Mouse (Mus musculus): Measurements from ENCODE around the gene Tex12. TPM values are rescaled to one million over a fixed set of nuclear protein-coding genes. Genes with fewer than 3 reads are reported as not detected.

The Tex12 gene
- polyA plus RNA-seq (2014; fragmentation: Nextera tagmentation; extraction: Ambion mirVana): not detected in 2 replicates

DNA sequence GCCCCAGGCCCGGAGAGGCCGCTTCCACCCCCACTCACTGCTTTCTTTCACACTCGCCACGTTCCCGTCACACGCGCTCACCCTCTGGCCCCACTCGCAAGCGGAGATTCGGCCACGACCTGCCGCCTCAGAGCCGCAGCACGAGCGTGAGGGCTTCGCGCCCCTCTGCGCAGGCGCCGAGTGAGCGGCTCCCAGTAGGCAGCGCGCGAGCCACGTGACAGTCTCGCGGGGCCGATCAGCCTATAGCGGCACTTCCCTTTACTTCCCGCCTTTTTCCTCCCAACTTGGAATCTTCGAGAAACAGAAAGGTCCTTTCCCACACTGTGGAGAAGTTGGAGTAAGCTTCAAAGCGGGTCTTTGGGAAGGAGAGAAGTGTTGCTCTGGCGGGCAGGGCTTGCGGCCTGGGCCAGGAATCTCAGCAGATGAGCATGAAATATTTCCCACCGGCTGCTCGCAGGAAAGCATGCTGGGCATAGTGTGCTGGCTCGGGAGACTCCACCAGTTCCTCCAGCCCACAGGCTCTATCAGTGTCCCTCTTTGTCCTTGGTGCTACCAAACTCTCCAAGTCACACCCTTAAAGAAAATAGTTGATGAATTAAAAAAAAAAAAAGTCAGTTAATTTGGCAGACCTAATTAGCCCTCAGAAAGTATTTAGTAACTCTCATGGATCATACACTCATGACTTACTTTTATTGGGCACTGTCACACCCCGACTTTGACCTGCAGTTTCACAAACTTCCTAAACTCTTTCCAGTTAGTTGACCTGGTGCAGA lies at the start of gene Tex12:
Gene Tex12, minus strand, starts transcription at position 181 of the 773 bp plus-strand sequence.
- Histone ChIP-seq H3K36me3 (ENCODE audit: control insufficient read depth, insufficient read depth, low read length) (no peaks in the 10 kb centered on the region), H3K9ac (ENCODE audit: low read length) (no peak within 1 kb of the TSS), H3K4me1 (ENCODE audit: control insufficient read depth, insufficient read depth, low read length) (no peaks in the 10 kb centered on the region), H3K27ac (replicated peaks; ENCODE audit: low read depth, low read length) (no peak within 1 kb of the TSS), H3K27me3 (ENCODE audit: control insufficient read depth, insufficient read depth, low read length) (no peaks in the 10 kb centered on the region), H3K9me3 (ENCODE audit: control insufficient read depth, low read length) (no peaks in the 10 kb centered on the region), H3K4me2 (ENCODE audit: low read depth, severe bottlenecking) (no peak within 1 kb of the TSS), H3K4me3 (ENCODE audit: low read depth, low read length) (no peak within 1 kb of the TSS)
- DNase-seq (ENCODE audit: low spot score) (no peak), ATAC-seq (ENCODE audit: insufficient number of reproducible peaks, low FRiP score, low TSS enrichment, low read depth) (no peak)
- 86% methylated on average over 38 of the region's 38 CpGs for WGBS

DNA sequence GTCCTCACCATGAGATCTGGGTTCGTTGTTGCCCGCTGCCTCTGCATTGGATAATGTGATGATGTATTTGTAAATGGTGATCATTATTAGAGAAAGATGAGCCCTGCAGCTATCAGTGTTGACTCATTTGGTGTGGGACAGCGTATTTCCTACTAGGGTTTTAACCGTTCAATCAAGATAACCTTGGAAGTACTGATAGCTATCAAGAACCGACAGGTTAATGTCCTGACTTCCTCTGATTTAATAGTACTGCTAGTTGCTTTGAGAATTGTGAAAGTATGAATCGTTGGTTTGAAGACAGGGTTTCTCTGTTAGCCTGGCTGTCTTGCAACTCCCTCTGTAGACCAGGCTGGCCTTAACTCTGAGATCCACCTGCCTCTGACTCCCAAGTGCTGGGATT lies 43.2 kb upstream of the Tex12 start:
- Histone ChIP-seq H3K4me3 (ENCODE audit: low read depth, low read length) (peak overlapping the region; percentile 72), H3K27me3 (ENCODE audit: control insufficient read depth, insufficient read depth, low read length) (no peaks in the 10 kb centered on the region), H3K9ac (ENCODE audit: low read length) (peak overlapping the region; percentile 86), H3K36me3 (ENCODE audit: control insufficient read depth, insufficient read depth, low read length) (peaks cover 6% of the 10 kb centered on the region; the same call in 1 of the 2 replicates), H3K4me1 (ENCODE audit: control insufficient read depth, insufficient read depth, low read length) (peaks cover 4% of the 10 kb centered on the region), H3K4me2 (ENCODE audit: low read depth, severe bottlenecking) (peak overlapping the region; percentile 64), H3K9me3 (ENCODE audit: control insufficient read depth, low read length) (no peaks in the 10 kb centered on the region), H3K27ac (replicated peaks; ENCODE audit: low read depth, low read length) (no peak overlapping the region)
- WGBS: 3% methylated on average over 6 of the region's 6 CpGs
- ATAC-seq (ENCODE audit: insufficient number of reproducible peaks, low FRiP score, low TSS enrichment, low read depth) (no peak), DNase-seq (ENCODE audit: low spot score) (no peak)

- peak overlapping the region; percentile 86 for H3K9ac ChIP-seq (ENCODE audit: low read length)
- H3K27ac ChIP-seq (replicated peaks; ENCODE audit: low read depth, low read length): peak overlapping the region; percentile 71; the same call in 1 of the 2 replicates
- H3K36me3 ChIP-seq (ENCODE audit: control insufficient read depth, insufficient read depth, low read length): peaks cover 8% of the 10 kb centered on the region; the same call in 1 of the 2 replicates
- peak overlapping the region; percentile 72 for H3K4me3 ChIP-seq (ENCODE audit: low read depth, low read length)
- H3K4me2 ChIP-seq (ENCODE audit: low read depth, severe bottlenecking): peak overlapping the region; percentile 64
- no peaks in the 10 kb centered on the region for H3K27me3 ChIP-seq (ENCODE audit: control insufficient read depth, insufficient read depth, low read length)
- WGBS: under 1% methylated on average over 24 of the region's 24 CpGs
- no peaks in the 10 kb centered on the region for H3K9me3 ChIP-seq (ENCODE audit: control insufficient read depth, low read length)
- ATAC-seq (ENCODE audit: insufficient number of reproducible peaks, low FRiP score, low TSS enrichment, low read depth) (peak; percentile 80), DNase-seq (ENCODE audit: low spot score) (no peak)
- peaks cover 4% of the 10 kb centered on the region for H3K4me1 ChIP-seq (ENCODE audit: control insufficient read depth, insufficient read depth, low read length)
Observed at GRCm38 (mm10) chr9:50603998-50604324, 42.8 kb upstream of the Tex12 start.

DNA sequence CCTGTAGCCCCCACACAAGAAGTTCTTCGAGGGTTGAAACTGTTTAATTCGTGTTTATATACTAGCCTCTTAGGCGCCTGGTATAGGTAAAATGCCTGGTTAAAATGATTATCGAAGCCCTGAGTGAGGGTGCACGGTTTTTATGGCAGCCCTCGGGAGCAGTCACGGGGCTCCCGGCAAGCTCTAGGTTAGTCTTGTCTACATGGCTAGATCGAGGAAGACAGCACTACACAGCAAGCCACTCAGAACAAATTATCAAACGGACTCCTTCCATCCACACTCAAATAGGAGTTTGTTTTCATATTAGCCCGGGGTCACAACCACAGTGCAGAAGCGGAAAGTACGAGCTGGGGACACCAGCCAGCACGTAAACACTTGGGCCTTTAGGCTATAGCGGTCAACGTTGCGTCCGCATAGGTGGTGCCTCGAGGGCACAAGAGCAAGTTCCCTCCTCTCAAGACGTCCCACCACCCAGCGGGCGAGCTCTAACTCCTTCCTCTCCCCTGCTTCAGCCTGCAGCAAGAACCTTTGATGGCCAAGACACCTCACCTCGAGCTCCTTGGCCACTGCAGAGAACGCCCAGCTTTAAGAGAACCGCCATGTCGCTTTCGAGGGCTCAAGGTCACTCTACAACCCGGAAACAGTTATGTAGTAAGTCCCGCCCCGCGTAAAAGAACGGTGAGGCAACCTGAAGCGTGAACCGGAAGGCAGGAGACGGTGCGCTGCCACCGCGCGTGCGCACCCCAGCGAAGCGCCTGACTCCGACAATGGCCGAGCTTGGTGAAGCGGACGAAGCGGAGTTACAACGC lies 42.3 kb upstream of the Tex12 start, which contains the start of the genes Sdhd and Timm8b:
Gene Sdhd, minus strand, starts transcription at position 624 of the 809 bp plus-strand sequence.
Gene Timm8b, plus strand, starts transcription at position 722 of the 809 bp plus-strand sequence.
- H3K36me3 ChIP-seq (ENCODE audit: control insufficient read depth, insufficient read depth, low read length): peaks cover 13% of the 10 kb centered on the region; the same call in 1 of the 2 replicates
- under 1% methylated on average over 48 of the region's 48 CpGs for WGBS

GRCm38 (mm10) chr9:50602055-50602845 lies 41.1 kb upstream of the Tex12 start:
- Histone ChIP-seq H3K4me3 (ENCODE audit: low read depth, low read length) (peak overlapping the region; percentile 72), H3K4me1 (ENCODE audit: control insufficient read depth, insufficient read depth, low read length) (peaks cover 4% of the 10 kb centered on the region), H3K9ac (ENCODE audit: low read length) (no peak overlapping the region), H3K4me2 (ENCODE audit: low read depth, severe bottlenecking) (peak overlapping the region; percentile 64), H3K27me3 (ENCODE audit: control insufficient read depth, insufficient read depth, low read length) (no peaks in the 10 kb centered on the region), H3K36me3 (ENCODE audit: control insufficient read depth, insufficient read depth, low read length) (peaks cover 14% of the 10 kb centered on the region; the same call in 1 of the 2 replicates), H3K9me3 (ENCODE audit: control insufficient read depth, low read length) (no peaks in the 10 kb centered on the region), H3K27ac (replicated peaks; ENCODE audit: low read depth, low read length) (no peak overlapping the region)
- WGBS: 89% methylated on average over 7 of the region's 7 CpGs
- ATAC-seq (ENCODE audit: insufficient number of reproducible peaks, low FRiP score, low TSS enrichment, low read depth) (no peak), DNase-seq (ENCODE audit: low spot score) (no peak)

More for the DNA sequence above, 42.3 kb upstream of the Tex12 start, which contains the start of the genes Sdhd and Timm8b:
- Histone ChIP-seq H3K4me1 (ENCODE audit: control insufficient read depth, insufficient read depth, low read length) (peaks cover 4% of the 10 kb centered on the region), H3K9ac (ENCODE audit: low read length) (peak within 1 kb of the TSS; percentile 86), H3K27me3 (ENCODE audit: control insufficient read depth, insufficient read depth, low read length) (no peaks in the 10 kb centered on the region), H3K27ac (replicated peaks; ENCODE audit: low read depth, low read length) (peak within 1 kb of the TSS; percentile 71; the same call in 1 of the 2 replicates), H3K4me3 (ENCODE audit: low read depth, low read length) (peak within 1 kb of the TSS; percentile 72), H3K4me2 (ENCODE audit: low read depth, severe bottlenecking) (peak within 1 kb of the TSS; percentile 64), H3K9me3 (ENCODE audit: control insufficient read depth, low read length) (no peaks in the 10 kb centered on the region)
- ATAC-seq (ENCODE audit: insufficient number of reproducible peaks, low FRiP score, low TSS enrichment, low read depth) (peak; percentile 95), DNase-seq (ENCODE audit: low spot score) (peak; percentile 92)

GRCm38 (mm10) chr9:50601536-50601935 lies 40.4 kb upstream of the Tex12 start:
- DNase-seq (ENCODE audit: low spot score): no peak
- no peaks in the 10 kb centered on the region for H3K27me3 ChIP-seq (ENCODE audit: control insufficient read depth, insufficient read depth, low read length)
- H3K36me3 ChIP-seq (ENCODE audit: control insufficient read depth, insufficient read depth, low read length): peaks cover 20% of the 10 kb centered on the region; the same call in 1 of the 2 replicates
- no peak for ATAC-seq (ENCODE audit: insufficient number of reproducible peaks, low FRiP score, low TSS enrichment, low read depth)
- H3K9me3 ChIP-seq (ENCODE audit: control insufficient read depth, low read length): no peaks in the 10 kb centered on the region
- H3K4me1 ChIP-seq (ENCODE audit: control insufficient read depth, insufficient read depth, low read length): peaks cover 4% of the 10 kb centered on the region
- H3K4me3 ChIP-seq (ENCODE audit: low read depth, low read length): no peak overlapping the region
- no peak overlapping the region for H3K27ac ChIP-seq (replicated peaks; ENCODE audit: low read depth, low read length)
- no peak overlapping the region for H3K4me2 ChIP-seq (ENCODE audit: low read depth, severe bottlenecking)
- WGBS: 92% methylated on average over 6 of the region's 6 CpGs
- no peak overlapping the region for H3K9ac ChIP-seq (ENCODE audit: low read length)

DNA sequence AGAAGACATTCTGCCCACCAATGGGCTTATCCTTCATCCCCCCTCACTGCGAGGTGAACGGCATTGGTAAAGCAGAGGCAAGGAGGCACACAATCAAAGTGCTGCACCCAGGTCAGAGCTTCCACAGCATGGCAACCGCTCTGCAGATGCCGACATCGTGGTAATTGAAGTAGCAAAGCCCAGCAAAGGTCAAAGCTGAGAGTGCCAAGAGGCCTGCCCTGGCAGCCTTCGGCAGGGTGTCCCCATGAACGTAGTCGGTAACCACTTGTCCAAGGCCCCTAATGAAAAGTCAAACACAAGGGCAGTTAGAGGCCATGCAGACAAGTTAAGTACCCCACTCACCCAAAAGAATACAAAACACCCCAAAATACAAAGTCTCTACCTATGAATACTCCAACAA lies 35.8 kb upstream of the Tex12 start:
- peaks cover 24% of the 10 kb centered on the region; the same call in 1 of the 2 replicates for H3K36me3 ChIP-seq (ENCODE audit: control insufficient read depth, insufficient read depth, low read length)
- H3K9me3 ChIP-seq (ENCODE audit: control insufficient read depth, low read length): no peaks in the 10 kb centered on the region

More for the DNA sequence above, 35.8 kb upstream of the Tex12 start:
- H3K9ac ChIP-seq (ENCODE audit: low read length): no peak overlapping the region
- ATAC-seq (ENCODE audit: insufficient number of reproducible peaks, low FRiP score, low TSS enrichment, low read depth): no peak
- WGBS: 93% methylated on average over 8 of the region's 8 CpGs
- no peak overlapping the region for H3K27ac ChIP-seq (replicated peaks; ENCODE audit: low read depth, low read length)
- H3K4me1 ChIP-seq (ENCODE audit: control insufficient read depth, insufficient read depth, low read length): no peaks in the 10 kb centered on the region
- no peak for DNase-seq (ENCODE audit: low spot score)
- no peak overlapping the region for H3K4me3 ChIP-seq (ENCODE audit: low read depth, low read length)
- H3K27me3 ChIP-seq (ENCODE audit: control insufficient read depth, insufficient read depth, low read length): no peaks in the 10 kb centered on the region
- H3K4me2 ChIP-seq (ENCODE audit: low read depth, severe bottlenecking): no peak overlapping the region

All from limb, embryonic 11.5 days (tissue).